Mouse (Mus musculus) liver, postnatal 0 days (tissue): ENCODE results near the gene Kcnmb2. TPM values are rescaled to one million over a fixed set of nuclear protein-coding genes. Genes with fewer than 3 reads are reported as not detected.

ENCODE experiments used
- ATAC-seq: fragments of 200-750 bp; cut with Nextera tagmentation; 2 replicates; pipeline ENCODE4 v1.8.0; 2017; ENCODE audit warnings: mild to moderate bottlenecking, moderate library complexity
- DNase-seq: peaks from one replicate; pipeline ENCODE4 v3.0.0-alpha.2; 2016
- H3K27ac ChIP-seq: fragments of 300-500 bp; sonication (generic); 2 replicates; pipeline ENCODE4 v1.5.1; 2014; ENCODE audit warnings: antibody characterized with exemption, moderate library complexity, mild to moderate bottlenecking, low read depth
- H3K27me3 ChIP-seq: fragments of 300-500 bp; sonication (generic); 2 replicates; pipeline ENCODE4 v1.6.1; 2014; ENCODE audit warnings: low read length, control low read depth, mixed read lengths; ENCODE audit not compliant: insufficient read depth
- H3K36me3 ChIP-seq: fragments of 300-500 bp; sonication (generic); replicated peaks from 2 replicates; pipeline ENCODE4 v1.6.1; 2014; ENCODE audit warnings: mild to moderate bottlenecking, control low read depth, low read length, moderate library complexity, mixed read lengths; ENCODE audit not compliant: insufficient read depth
- H3K4me1 ChIP-seq: fragments of 300-500 bp; sonication (generic); 2 replicates; pipeline ENCODE4 v1.6.1; 2014; ENCODE audit warnings: antibody characterized with exemption, mild to moderate bottlenecking, control low read depth; ENCODE audit not compliant: insufficient read depth
- H3K4me2 ChIP-seq: fragments of 300-500 bp; sonication (generic); 2 replicates; pipeline ENCODE4 v1.6.1; 2014; ENCODE audit warnings: low read depth, mild to moderate bottlenecking, low read length, moderate library complexity, mixed read lengths
- H3K4me3 ChIP-seq: fragments of 300-500 bp; sonication (generic); 2 replicates; pipeline ENCODE4 v1.5.1; 2014; ENCODE audit warnings: low read depth, low read length
- H3K9ac ChIP-seq: fragments of 300-500 bp; sonication (generic); replicated peaks from 2 replicates; pipeline ENCODE4 v1.6.1; 2014; ENCODE audit warnings: mild to moderate bottlenecking, moderate library complexity
- H3K9me3 ChIP-seq: fragments of 300-500 bp; sonication (generic); 2 replicates; pipeline ENCODE4 v1.6.1; 2016; ENCODE audit warnings: mild to moderate bottlenecking, control low read depth, low read length, mixed read lengths
- CTCF ChIP-seq: sonication (generic); IDR thresholded peaks from 2 replicates; pipeline ENCODE4 v1.5.1; 2016; ENCODE audit warnings: antibody characterized with exemption, low read depth
- EP300 ChIP-seq: IDR thresholded peaks from 2 replicates; pipeline ENCODE4 v1.6.1; 2016; ENCODE audit warnings: antibody characterized with exemption, low read depth, mild to moderate bottlenecking
- WGBS: fragments of 180-500 bp; shearing (Covaris S2); extraction: QIAGEN DNeasy Blood & Tissue Kit; methylation state at CpG from one replicate; pipeline ENCODE4 v1.1.7; 2014; ENCODE audit not compliant: insufficient replicate concordance; 5-methylcytosine and 5-hydroxymethylcytosine counted together
- polyA plus RNA-seq: library from polyadenylated mRNA; unstranded; fragments of >200 nt; fragmentation: Nextera tagmentation; extraction: Ambion mirVana; gene quantifications from 2 replicates; pipeline ENCODE4 v1.2.1, GENCODE M21; 2015

Gene Kcnmb2
- polyA plus RNA-seq, 1 experiment from 2014 or later: 0.12 TPM

DNA sequence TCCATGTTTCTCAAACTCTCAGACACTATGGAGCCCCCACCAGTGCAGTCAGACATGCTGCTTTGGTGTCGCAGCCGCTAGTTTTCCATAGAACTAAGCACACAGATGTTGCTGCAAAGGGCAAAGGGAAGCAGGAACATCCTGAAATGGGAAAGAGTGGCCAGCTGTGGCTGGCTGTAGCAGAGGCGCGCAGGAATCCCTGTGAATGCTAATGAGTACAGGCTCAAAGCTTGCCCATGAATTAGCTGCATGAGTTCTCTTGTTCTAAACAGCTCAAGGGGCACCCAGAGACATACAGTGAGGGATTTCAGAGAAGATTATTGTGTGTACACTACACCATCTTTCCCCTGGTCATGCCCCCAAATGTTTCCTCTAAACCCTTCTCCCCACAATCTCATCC, 82.8 kb downstream of the Kcnmb2 start:
- Histone ChIP-seq H3K9ac (no peak overlapping the region), H3K4me1 (no peaks in the 10 kb centered on the region), H3K4me2 (no peak overlapping the region), H3K36me3 (no peaks in the 10 kb centered on the region), H3K27ac (no peak overlapping the region), H3K27me3 (no peaks in the 10 kb centered on the region), H3K9me3 (no peaks in the 10 kb centered on the region), H3K4me3 (no peak overlapping the region)
- ATAC-seq (no peak), DNase-seq (no peak)
- 78% methylated on average over 4 of the region's 4 CpGs for WGBS
- TF ChIP-seq EP300: no peak
- no peak for TF ChIP-seq CTCF

DNA sequence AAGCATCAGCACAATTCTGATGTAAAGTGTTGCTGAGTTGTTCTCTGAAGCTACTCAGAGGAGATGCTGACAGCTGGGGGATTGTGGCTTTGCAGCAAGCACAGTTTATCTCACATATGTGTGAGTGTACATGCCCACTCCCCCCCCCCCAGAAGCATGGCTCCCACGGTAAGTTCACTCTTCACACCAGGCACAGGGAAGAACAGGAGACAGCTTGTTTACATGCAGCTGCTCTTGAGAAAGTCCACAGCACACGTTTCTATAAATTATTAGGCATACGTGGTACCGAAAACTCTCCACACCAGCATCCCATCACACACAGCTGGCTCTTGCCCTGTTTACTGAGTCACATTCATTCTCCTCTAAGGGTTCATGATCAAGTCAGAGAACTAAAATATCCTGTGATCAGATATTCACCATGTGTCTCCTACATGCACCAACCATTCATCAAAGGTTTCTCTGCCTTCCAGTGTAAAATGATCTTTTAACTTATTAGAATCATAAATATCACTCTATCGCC, 89.3 kb downstream of the Kcnmb2 start:
- DNase-seq (no peak), ATAC-seq (no peak)
- WGBS: 77% methylated on average over 5 of the region's 5 CpGs
- no peak overlapping the region for H3K9ac ChIP-seq
- TF ChIP-seq CTCF (no peak), EP300 (no peak)
- H3K36me3 ChIP-seq: no peaks in the 10 kb centered on the region
- no peaks in the 10 kb centered on the region for H3K4me1 ChIP-seq
- no peaks in the 10 kb centered on the region for H3K9me3 ChIP-seq
- H3K4me2 ChIP-seq: no peak overlapping the region
- no peak overlapping the region for H3K27ac ChIP-seq
- no peak overlapping the region for H3K4me3 ChIP-seq
- no peaks in the 10 kb centered on the region for H3K27me3 ChIP-seq

DNA sequence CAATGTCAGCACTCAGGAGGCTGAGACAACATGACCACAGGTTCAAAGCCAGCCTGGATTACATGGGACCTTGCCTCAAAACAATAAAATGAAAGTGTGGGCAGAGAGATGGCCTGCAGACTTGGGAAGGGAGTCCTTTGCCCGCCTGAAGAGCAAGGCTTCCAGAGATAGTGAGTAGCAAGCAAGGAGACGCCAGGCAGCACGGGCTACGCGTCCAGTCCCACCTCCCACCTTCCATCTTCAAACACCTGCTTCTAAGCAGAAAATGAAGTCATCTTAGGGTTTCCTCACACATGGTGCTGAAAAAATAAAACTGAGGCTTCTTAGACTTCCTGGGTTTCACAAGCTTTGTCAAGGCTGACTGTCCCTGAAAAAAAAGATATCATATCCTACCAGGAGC, 109.3 kb downstream of the Kcnmb2 start:
- 81% methylated on average over 5 of the region's 5 CpGs for WGBS

DNA sequence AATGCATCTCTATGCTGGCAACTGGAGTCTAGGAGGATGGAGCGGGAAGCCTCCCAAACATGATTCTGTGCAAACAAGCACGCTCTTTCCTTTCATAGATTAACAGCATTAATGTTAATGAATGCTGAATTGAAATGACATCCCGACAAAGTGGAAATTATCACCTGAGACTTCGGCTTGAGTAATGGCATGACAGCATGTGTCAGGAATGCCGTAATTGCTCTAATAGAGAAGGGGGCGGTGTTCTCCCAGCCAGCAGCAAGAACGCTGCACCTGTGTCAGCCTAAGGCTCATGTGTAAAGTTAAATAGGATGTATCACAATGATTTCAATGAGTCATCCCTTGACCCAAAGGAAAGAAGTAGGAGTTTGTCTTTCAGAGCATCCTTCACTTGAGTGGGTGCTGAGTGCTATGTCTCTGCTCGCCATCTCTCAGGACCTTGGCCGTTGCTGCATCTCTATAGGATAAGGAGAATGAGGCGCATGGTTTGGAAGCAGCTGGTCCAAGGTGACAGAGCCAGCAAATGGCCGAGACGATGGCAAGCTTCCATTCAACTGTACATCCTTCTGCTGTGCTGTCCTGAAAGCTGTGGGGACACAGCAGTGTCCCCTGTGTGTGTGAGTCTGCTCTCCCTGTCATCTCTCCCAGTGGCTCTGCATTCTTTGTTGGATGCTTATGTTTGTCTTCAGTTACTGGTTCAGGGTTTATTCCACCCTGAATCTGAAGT, 110.1 kb downstream of the Kcnmb2 start:
- 76% methylated on average over 12 of the region's 12 CpGs for WGBS
- no peaks in the 10 kb centered on the region for H3K27me3 ChIP-seq
- H3K4me1 ChIP-seq: no peaks in the 10 kb centered on the region
- no peaks in the 10 kb centered on the region for H3K36me3 ChIP-seq
- no peak for DNase-seq
- H3K4me2 ChIP-seq: no peak overlapping the region
- no peak for ATAC-seq
- no peak overlapping the region for H3K9ac ChIP-seq
- H3K9me3 ChIP-seq: no peaks in the 10 kb centered on the region
- TF ChIP-seq CTCF (no peak), EP300 (no peak)
- no peak overlapping the region for H3K27ac ChIP-seq
- no peak overlapping the region for H3K4me3 ChIP-seq

More for the DNA sequence above, 109.3 kb downstream of the Kcnmb2 start:
- DNase-seq (no peak), ATAC-seq (no peak)
- H3K4me1 ChIP-seq: no peaks in the 10 kb centered on the region
- no peak overlapping the region for H3K9ac ChIP-seq
- H3K4me3 ChIP-seq: no peak overlapping the region
- no peak overlapping the region for H3K27ac ChIP-seq
- no peaks in the 10 kb centered on the region for H3K9me3 ChIP-seq
- no peaks in the 10 kb centered on the region for H3K36me3 ChIP-seq
- no peaks in the 10 kb centered on the region for H3K27me3 ChIP-seq
- no peak overlapping the region for H3K4me2 ChIP-seq
- TF ChIP-seq EP300: no peak

DNA sequence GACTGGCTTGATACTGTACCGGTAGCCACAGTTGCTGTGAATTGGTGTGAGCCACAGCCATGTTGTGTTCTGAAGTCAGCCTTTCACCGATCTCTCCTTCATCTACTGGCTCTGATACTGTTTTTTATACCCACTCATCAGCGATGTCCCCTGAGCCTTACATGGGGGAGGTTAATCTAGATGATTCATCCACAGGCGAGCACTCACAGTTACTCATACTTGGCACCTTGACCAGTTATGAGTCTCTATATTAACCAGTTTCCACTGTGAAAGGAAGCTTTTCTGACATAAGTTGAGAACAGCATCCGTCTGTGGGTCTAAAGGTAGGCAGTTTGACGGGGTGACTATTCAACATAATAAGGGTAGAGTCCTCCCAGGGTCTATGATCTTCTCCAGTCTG, 118.7 kb downstream of the Kcnmb2 start:
- DNase-seq: no peak
- no peak overlapping the region for H3K4me3 ChIP-seq
- no peak overlapping the region for H3K9ac ChIP-seq
- H3K27ac ChIP-seq: no peak overlapping the region
- ATAC-seq: no peak
- no peaks in the 10 kb centered on the region for H3K36me3 ChIP-seq
- H3K4me1 ChIP-seq: no peaks in the 10 kb centered on the region
- no peaks in the 10 kb centered on the region for H3K9me3 ChIP-seq
- no peak overlapping the region for H3K4me2 ChIP-seq
- H3K27me3 ChIP-seq: no peaks in the 10 kb centered on the region
- TF ChIP-seq CTCF: no peak
- TF ChIP-seq EP300: no peak
- 77% methylated on average over 6 of the region's 6 CpGs for WGBS

DNA sequence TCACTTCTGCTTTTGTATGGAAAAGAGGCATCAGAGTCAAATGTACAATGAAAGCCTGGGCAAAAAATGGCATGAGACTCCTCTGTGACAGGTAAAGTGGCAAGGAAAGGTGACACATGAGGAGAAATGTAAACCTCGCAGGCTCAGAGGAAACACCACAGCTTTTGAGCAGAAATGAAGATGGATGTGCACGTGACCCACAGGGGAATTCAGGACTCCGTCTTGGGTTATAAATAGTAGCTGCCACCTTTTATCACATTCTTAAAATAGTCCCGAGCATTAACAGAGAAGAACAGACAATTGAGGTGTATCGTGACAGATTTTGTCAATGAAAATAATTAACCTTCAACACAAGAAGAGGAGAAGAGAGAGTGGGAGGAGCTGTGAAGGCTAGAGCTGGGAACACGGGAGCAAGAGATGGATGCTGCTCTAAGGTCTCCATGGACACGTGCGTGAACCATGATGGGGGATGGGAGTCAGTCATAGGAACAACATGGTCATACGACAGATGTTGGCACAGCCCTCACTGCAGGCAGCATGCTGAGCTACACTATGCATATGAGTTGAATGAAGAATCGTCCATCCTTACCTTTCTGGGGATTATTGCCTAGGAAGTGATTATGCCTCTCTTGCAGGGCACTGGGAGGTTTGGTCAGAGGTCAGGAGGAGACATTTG, 127.2 kb downstream of the Kcnmb2 start:
- 73% methylated on average over 10 of the region's 10 CpGs for WGBS

More for the DNA sequence above, 127.2 kb downstream of the Kcnmb2 start:
- Histone ChIP-seq H3K4me3 (no peak overlapping the region), H3K27ac (no peak overlapping the region), H3K36me3 (no peaks in the 10 kb centered on the region), H3K4me2 (no peak overlapping the region), H3K9ac (no peak overlapping the region), H3K27me3 (no peaks in the 10 kb centered on the region), H3K4me1 (no peaks in the 10 kb centered on the region), H3K9me3 (no peaks in the 10 kb centered on the region)
- ATAC-seq (no peak), DNase-seq (no peak)
- TF ChIP-seq EP300 (no peak), CTCF (no peak)
